Mouse (Mus musculus): ENCODE measurements around the gene Cd63.

Cd63 gene

GRCm38 (mm10) chr10:128929638-128930378 lies 29.0 kb downstream of the Cd63 start:
- DNase-seq (ENCODE audit: low read depth), result no peak

DNA sequence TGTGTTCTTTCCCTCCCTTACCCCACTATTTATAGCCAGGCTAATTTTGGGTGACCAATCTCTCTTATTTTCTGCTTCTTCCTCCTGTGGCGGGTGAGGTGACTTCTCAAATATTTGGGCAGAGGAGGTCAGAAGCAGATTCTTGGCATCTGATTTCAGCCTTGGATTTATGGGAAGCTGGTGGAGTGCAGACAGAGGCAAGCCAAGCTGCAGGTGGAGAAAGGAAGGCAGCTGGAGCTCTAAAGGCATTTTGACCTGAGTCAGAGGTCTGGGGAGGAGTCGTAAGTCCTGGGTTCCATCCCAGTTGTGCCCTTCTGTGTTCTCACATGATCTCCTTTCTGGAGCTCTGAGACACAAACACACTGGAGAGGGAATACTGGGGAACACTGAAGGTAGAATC lies 30.7 kb downstream of the Cd63 start:
- no peak for DNase-seq (ENCODE audit: low read depth)

DNA sequence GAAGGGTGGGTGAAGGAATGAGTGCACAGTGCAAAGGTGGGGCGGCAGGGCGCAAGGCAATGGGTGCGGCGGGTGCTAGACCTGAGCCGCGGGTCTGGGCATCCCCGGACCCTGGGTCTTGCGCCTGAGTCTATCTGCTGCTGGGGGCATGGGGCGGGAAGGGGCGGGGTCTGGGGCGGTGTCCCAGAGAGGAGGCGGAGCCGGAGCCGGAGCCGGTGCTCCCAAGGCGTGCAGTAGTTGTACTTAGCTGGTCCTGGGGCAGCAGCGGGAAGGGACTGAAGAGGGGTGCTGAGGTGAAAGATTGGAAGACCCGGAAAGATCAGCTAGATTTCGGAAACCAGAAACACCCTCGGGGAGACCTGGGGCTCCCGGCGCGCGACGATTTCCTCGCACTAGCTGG lies 32.8 kb downstream of the Cd63 start, which contains the start of gene Itga7:
TSS of gene Itga7 (plus strand) at position 245 of the 400 bp plus-strand sequence.
- DNase-seq (ENCODE audit: low read depth), result no peak

DNA sequence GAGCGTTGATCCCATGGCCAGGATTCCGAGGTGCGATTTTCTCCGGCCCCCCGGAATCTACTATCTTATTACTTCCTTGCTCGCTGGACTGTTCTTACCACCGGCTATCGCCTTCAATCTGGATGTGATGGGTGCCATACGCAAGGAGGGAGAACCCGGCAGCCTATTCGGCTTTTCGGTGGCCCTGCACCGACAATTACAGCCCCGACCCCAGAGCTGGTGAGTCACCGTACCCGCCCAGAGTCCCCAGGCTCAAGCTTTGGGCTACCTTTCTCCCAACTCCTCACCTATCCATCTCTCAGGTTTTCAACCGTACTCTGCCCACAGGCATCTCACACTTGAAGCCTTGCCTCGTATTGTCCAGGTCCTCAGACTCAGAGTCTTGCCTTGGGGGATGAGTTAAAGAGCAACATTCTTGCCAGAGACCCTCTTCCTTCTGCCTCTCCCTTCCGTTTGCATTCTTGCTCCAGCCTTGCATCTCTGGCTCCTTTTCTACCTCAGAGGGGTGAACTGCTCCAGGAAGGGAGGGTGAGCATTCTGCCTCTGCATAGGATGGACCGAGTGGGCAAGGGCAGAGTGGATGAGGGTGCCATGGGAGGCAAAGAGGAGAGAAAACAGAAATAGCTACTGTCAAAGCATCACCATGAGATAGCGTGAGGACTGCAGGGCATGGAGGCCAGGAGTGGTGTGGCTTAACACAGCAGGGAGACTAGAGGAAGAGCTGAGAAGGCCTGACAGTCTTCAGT lies 33.4 kb downstream of the Cd63 start:
- DNase-seq (ENCODE audit: low read depth), result no peak

GRCm38 (mm10) chr10:128934997-128935787 lies 34.4 kb downstream of the Cd63 start:
- DNase-seq (ENCODE audit: low read depth), result no peak

- DNase-seq (ENCODE audit: low read depth), result no peak
These were observed 35.1 kb downstream of the Cd63 start for GRCm38 (mm10) chr10:128935826-128936440.

GRCm38 (mm10) chr10:128937756-128938390 lies 37.1 kb downstream of the Cd63 start:
- no peak for DNase-seq (ENCODE audit: low read depth)

GRCm38 (mm10) chr10:128938457-128938856 lies 37.7 kb downstream of the Cd63 start:
- DNase-seq (ENCODE audit: low read depth), result no peak

DNA sequence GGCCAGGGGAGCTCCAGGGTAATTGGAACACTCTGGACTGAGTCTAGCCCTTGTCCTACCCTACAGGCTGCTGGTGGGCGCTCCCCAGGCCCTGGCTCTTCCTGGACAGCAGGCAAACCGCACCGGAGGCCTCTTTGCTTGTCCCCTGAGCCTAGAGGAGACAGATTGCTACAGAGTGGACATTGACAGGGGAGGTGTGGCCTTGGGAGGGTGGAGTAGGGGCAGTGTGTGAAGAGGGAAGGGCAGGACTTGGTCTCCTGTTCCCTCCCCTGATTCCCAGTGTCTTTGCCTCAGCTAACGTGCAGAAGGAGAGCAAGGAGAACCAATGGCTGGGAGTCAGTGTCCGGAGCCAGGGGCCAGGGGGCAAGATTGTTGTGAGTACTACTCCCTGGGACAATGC lies 38.2 kb downstream of the Cd63 start:
- DNase-seq (ENCODE audit: low read depth), result no peak

DNA sequence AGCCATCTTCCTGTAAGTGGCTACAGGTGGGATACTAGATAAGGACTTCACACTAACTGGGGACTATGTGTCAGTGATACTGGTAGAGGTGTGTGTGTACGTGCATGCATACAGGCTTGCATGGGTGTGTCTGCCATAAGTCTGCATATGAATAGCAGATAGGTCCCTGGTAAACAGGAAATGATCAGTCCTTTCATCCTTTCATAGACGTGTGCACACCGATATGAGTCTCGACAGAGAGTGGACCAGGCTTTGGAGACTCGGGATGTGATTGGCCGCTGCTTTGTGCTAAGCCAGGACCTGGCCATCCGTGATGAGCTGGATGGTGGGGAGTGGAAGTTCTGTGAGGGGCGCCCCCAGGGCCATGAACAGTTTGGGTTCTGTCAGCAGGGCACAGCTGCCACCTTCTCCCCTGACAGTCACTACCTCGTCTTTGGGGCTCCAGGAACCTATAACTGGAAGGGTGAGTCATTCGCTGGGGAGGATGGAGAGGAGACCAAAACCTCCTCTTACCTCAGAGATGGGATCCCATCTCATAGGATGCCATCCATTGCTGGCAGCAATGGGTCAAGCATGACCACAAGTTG lies 39.8 kb downstream of the Cd63 start:
- no peak for DNase-seq (ENCODE audit: low read depth)

- DNase-seq (ENCODE audit: low read depth), result peak; percentile 65
These were observed 44.9 kb downstream of the Cd63 start for GRCm38 (mm10) chr10:128945675-128946074.

- DNase-seq (ENCODE audit: low read depth), result no peak
These were observed 46.7 kb downstream of the Cd63 start for GRCm38 (mm10) chr10:128947496-128947895.

- DNase-seq (ENCODE audit: low read depth), result no peak
These were observed 49.6 kb downstream of the Cd63 start for GRCm38 (mm10) chr10:128950208-128950887.

- DNase-seq (ENCODE audit: low read depth), result no peak
These were observed 57.6 kb downstream of the Cd63 start for GRCm38 (mm10) chr10:128958340-128958739.

DNA sequence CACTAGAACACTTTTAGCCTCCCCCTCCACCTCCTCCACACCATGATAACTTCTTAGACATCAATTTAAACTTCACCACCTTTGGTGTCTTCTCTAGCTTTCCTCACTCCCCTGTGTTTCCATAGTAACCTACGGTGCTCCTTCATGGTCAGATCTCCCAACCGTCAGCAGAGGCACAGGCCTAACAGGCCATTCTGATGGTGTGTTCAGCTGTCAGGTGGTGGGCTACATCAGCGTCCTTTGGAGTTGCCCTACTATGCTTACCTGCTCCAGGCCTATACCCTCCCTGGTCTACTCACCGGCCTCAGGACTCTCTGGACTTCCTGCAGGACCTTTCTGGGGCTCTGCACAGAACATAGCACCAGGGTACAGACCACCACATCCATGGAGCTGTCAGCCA lies 59.4 kb downstream of the Cd63 start:
- DNase-seq (ENCODE audit: low read depth), result no peak

DNA sequence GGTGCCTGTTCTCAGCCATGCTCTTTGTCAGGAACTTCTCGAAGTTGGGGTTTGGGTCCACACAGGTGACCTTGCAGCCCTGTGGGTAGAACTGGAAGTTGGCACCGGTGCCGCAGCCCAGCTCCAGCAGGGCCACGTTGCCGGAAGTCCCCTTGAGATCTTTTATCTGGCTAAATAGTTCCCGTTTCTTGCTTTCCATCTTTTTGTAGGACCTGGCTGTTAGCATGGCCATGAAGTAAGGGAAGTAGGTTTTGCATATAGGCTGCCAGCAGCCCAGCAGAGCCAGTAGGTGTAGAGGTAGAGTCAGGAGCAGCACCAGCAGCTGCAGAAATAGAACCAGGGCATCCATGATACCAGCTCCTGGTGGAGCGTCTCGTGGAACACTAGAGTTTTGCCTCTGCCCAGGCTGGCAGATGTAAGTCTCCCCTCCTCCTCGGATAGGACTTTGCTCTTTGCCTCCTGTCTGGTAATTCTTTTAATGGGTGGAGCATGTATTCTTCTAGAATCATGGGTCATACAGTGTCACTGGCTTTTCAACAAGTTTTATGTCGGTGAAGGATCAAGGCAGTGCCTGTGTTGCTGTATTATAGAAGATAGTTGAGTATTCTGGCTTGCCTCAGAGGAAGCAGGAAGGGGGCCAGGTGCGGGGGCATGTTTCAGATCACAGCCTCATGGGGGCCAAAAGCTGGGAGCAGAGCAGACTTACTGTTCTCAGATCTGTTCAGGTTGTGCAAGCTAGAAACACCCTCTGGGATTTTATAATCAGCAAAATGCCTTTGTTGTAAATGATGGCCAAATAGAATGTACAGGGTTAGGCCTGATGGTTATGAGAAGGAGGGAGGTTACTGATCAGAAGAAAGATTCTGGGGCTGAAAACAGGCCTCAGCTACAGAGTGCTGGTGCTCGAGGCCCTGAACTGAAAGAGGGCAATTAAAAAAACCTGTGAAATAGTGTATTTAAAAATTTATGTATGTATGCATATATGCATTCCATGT lies 60.1 kb downstream of the Cd63 start, which contains the start of gene Mettl7b:
TSS of gene Mettl7b (minus strand) at position 399 of the 995 bp plus-strand sequence.
- no peak for DNase-seq (ENCODE audit: low read depth)
